Mouse (Mus musculus) neutrophil, adult 83 days (primary cell): ENCODE results near the gene Hist1h2ad. TPM values are rescaled to one million over a fixed set of nuclear protein-coding genes. Genes with fewer than 3 reads are reported as not detected.

Source experiments
- total RNA-seq, 2 experiments: library from RNA; stranded (reverse); gene quantifications; one replicate each; pipeline ENCODE4 v1.2.4; 2023

Hist1h2ad gene
- total RNA-seq, 2 experiments from 2014 or later = 234 to 256 TPM

Other genes starting within 250 kb of the Hist1h2ad start
- 10 to 100 TPM in 1 of 2 experiments, 1 to 10 TPM in 1; 7.0 to 10.2 TPM for gene Zfp322a, start 205.2 kb upstream of the Hist1h2ad start, total RNA-seq
- 10 to 100 TPM in 1 of 2 experiments, 1 to 10 TPM in 1; 8.6 to 10.3 TPM for gene Abt1, start 150.5 kb upstream of the Hist1h2ad start, total RNA-seq
- under 1 TPM; 0.31 to 0.57 TPM for gene Btn1a1, start 108.5 kb upstream of the Hist1h2ad start, total RNA-seq
- gene Btn2a2, start 85.5 kb upstream of the Hist1h2ad start, total RNA-seq = not detected
- 1,000 to 10,000 TPM; 1,800 to 2,079 TPM for gene Hist1h4h, start 43.3 kb upstream of the Hist1h2ad start, total RNA-seq
- gene Hist1h2af, start 40.5 kb upstream of the Hist1h2ad start, total RNA-seq = 1,000 to 10,000 TPM; 1,103 to 1,322 TPM
- 100 to 1,000 TPM; 343 to 409 TPM for gene Hist1h3g, start 39.0 kb upstream of the Hist1h2ad start, total RNA-seq
- gene Hist1h2bh, start 31.0 kb upstream of the Hist1h2ad start, total RNA-seq = 100 to 1,000 TPM; 156 to 165 TPM
- gene Hist1h3f, start 30.3 kb upstream of the Hist1h2ad start, total RNA-seq = 100 to 1,000 TPM; 484 to 531 TPM
- gene Hist1h4f, start 22.7 kb upstream of the Hist1h2ad start, total RNA-seq = 1,000 to 10,000 TPM; 2,494 to 2,726 TPM
- gene Hist1h1d, start 21.1 kb upstream of the Hist1h2ad start, total RNA-seq = 100 to 1,000 TPM; 117 to 132 TPM
- gene Hist1h3e, start 12.0 kb upstream of the Hist1h2ad start, total RNA-seq = 100 to 1,000 TPM; 919 to 946 TPM
- gene Hist1h2ae, start 3.2 kb upstream of the Hist1h2ad start, total RNA-seq = 100 to 1,000 TPM; 213 to 226 TPM
- gene Hist1h2bg, start 3.0 kb upstream of the Hist1h2ad start, total RNA-seq = 1,000 to 10,000 TPM; 1,609 to 1,779 TPM
- 1,000 to 10,000 TPM; 1,205 to 1,340 TPM for gene Hist1h2bf, start 185 bp upstream of the Hist1h2ad start, total RNA-seq
- 100 to 1,000 TPM; 207 to 247 TPM for gene Hist1h3d, start 1.4 kb downstream of the Hist1h2ad start, total RNA-seq
- 100 to 1,000 TPM; 821 to 965 TPM for gene Hist1h4d, start 7.2 kb downstream of the Hist1h2ad start, total RNA-seq
- 100 to 1,000 TPM; 117 to 129 TPM for gene Hist1h2be, start 46.7 kb downstream of the Hist1h2ad start, total RNA-seq
- gene Hist1h1e, start 48.2 kb downstream of the Hist1h2ad start, total RNA-seq = 100 to 1,000 TPM; 854 to 881 TPM
- gene Hist1h2ac, start 109.6 kb downstream of the Hist1h2ad start, total RNA-seq = 10 to 100 TPM; 59.5 to 67.1 TPM
- 100 to 1,000 TPM; 108 to 117 TPM for gene Hist1h2bc, start 109.8 kb downstream of the Hist1h2ad start, total RNA-seq
- gene Hist1h1t, start 121.4 kb downstream of the Hist1h2ad start, total RNA-seq = 1 to 10 TPM; 2.5 to 2.9 TPM
- 100 to 1,000 TPM; 435 to 497 TPM for gene Hist1h4c, start 124.1 kb downstream of the Hist1h2ad start, total RNA-seq
- gene Hfe, start 136.5 kb downstream of the Hist1h2ad start, total RNA-seq = 1 to 10 TPM; 7.5 to 7.9 TPM
- gene Hist1h1c, start 164.4 kb downstream of the Hist1h2ad start, total RNA-seq = 1,000 to 10,000 TPM; 1,583 to 1,684 TPM
- 100 to 1,000 TPM; 649 to 655 TPM for gene Hist1h3c, start 171.2 kb downstream of the Hist1h2ad start, total RNA-seq
- gene Hist1h2bb, start 172.4 kb downstream of the Hist1h2ad start, total RNA-seq = 1,000 to 10,000 TPM in 1 of 2 experiments, 100 to 1,000 TPM in 1; 938 to 1,011 TPM
- gene Hist1h2ab, start 176.7 kb downstream of the Hist1h2ad start, total RNA-seq = 1,000 to 10,000 TPM; 1,348 to 1,643 TPM
- gene Hist1h3b, start 177.9 kb downstream of the Hist1h2ad start, total RNA-seq = 1,000 to 10,000 TPM; 1,578 to 1,719 TPM
- 100 to 1,000 TPM; 697 to 823 TPM for gene Hist1h4b, start 182.6 kb downstream of the Hist1h2ad start, total RNA-seq
- 100 to 1,000 TPM; 542 to 645 TPM for gene Hist1h4a, start 186.8 kb downstream of the Hist1h2ad start, total RNA-seq
- 100 to 1,000 TPM; 941 to 991 TPM for gene Hist1h3a, start 188.0 kb downstream of the Hist1h2ad start, total RNA-seq
- gene Hist1h1a, start 189.3 kb downstream of the Hist1h2ad start, total RNA-seq = 100 to 1,000 TPM; 476 to 542 TPM
- gene Trim38, start 195.5 kb downstream of the Hist1h2ad start, total RNA-seq = not detected
- not detected for gene Slc17a2, start 232.6 kb downstream of the Hist1h2ad start, total RNA-seq